Mouse (Mus musculus): ENCODE measurements around the gene Wbp1. TPM values are rescaled to one million over a fixed set of nuclear protein-coding genes. Genes with fewer than 3 reads are reported as not detected.

The Wbp1 gene
- total and polyA plus RNA-seq, 3 experiments = 42.4 to 72.8 TPM; not detected in 1

DNA sequence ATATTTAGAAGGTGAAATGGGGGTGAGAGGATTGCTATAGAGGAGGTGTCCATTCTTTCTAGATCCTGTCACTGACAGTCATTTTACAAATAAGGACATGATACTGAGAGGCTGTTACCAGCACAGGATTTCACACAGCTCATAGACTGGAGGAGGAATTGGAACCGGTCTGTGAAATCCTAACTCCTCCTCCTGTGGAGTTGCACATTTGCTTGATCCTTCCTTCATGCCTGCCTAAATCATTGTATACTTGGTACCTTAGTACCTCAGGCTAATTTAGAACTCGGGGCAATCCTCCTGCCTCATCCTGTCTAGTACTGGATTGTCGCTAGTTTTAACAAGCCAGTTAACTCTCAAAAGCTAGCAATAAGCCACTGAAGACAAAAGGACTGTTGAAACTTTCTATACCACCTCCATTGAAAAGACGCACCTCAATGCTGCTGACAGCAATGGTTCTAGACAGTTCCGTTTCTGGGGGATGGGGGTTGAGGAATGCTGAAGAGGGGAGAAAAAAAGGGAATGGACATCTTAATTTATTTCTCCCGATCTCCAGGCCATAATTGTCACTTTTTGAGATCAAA is 43.8 kb upstream of the Wbp1 start:
- Histone ChIP-seq H3K9me3 (replicated peaks; ENCODE audit: insufficient read depth, low read length) (no peaks in the 10 kb centered on the region), H3K79me2 (ENCODE audit: control insufficient read depth, insufficient read depth, low read length, poor library complexity) (peaks cover 8% of the 10 kb centered on the region), H3K27ac (ENCODE audit: control insufficient read depth, low read depth, low read length) (peak overlapping the region; percentile 36), H3K9ac (ENCODE audit: control insufficient read depth, low read depth, low read length, poor library complexity, severe bottlenecking) (peak overlapping the region; percentile 73), H3K27me3 (ENCODE audit: control insufficient read depth in 1 of 2, insufficient read depth in 2 of 2, low read length in 2 of 2) (no peaks in the 10 kb centered on the region), H3K4me1 (ENCODE audit: control insufficient read depth in 1 of 2, insufficient read depth in 2 of 2, low read length in 2 of 2) (peaks cover 4 to 8% of the 10 kb centered on the region in 2 experiments; a peak in 3 of 4 replicates), H3K36me3 (ENCODE audit: control insufficient read depth in 1 of 2, insufficient read depth in 2 of 2, low read length in 2 of 2) (peaks cover 0 to 9% of the 10 kb centered on the region in 2 experiments; a peak in 2 of 4 replicates), H3K4me3 (ENCODE audit: control insufficient read depth in 1 of 2, insufficient read depth in 1 of 2, low read depth in 2 of 2, low read length in 2 of 2) (peak overlapping the region; percentile 73 to 90)
- TF ChIP-seq HCFC1 (IDR thresholded peaks at IDR 0.05; ENCODE audit: low read depth, low read length) (no peak), SIN3A (IDR thresholded peaks at IDR 0.05; ENCODE audit: low read length) (no peak), SMC3 (IDR thresholded peaks at IDR 0.05; ENCODE audit: low read depth, low read length) (no peak), POLR2A (IDR thresholded peaks at IDR 0.05; ENCODE audit: control insufficient read depth in 1 of 2, insufficient read depth in 1 of 2, low read depth in 1 of 2, low read length in 2 of 2, poor library complexity in 1 of 2) (no peak; a peak in 1 of 4 replicates), E2F4 (IDR thresholded peaks at IDR 0.05; ENCODE audit: borderline replicate concordance, low read depth, low read length) (no peak), CTCF (IDR thresholded peaks at IDR 0.05 in 2 of 3, conservative IDR thresholded peaks at IDR 0.05 in 1 of 3; ENCODE audit: control insufficient read depth in 1 of 3, insufficient read depth in 1 of 3, low read depth in 2 of 3, low read length in 3 of 3, poor library complexity in 1 of 3, severe bottlenecking in 1 of 3) (no peak), TAL1 (IDR thresholded peaks at IDR 0.05; ENCODE audit: low read length) (no peak)
- DNase-seq (ENCODE audit: low read depth, low spot score) = no peak

GRCm38 (mm10) chr6:83162701-83163100 is 41.3 kb upstream of the Wbp1 start:
- DNase-seq (ENCODE audit: low read depth, low spot score) = peak; percentile 82
- Histone ChIP-seq H3K27ac (ENCODE audit: control insufficient read depth, low read depth, low read length) (no peak overlapping the region), H3K4me3 (ENCODE audit: control insufficient read depth in 1 of 2, insufficient read depth in 1 of 2, low read depth in 2 of 2, low read length in 2 of 2) (no peak overlapping the region), H3K9me3 (replicated peaks; ENCODE audit: insufficient read depth, low read length) (no peaks in the 10 kb centered on the region), H3K4me1 (ENCODE audit: control insufficient read depth in 1 of 2, insufficient read depth in 2 of 2, low read length in 2 of 2) (peaks cover 6 to 9% of the 10 kb centered on the region in 2 experiments), H3K9ac (ENCODE audit: control insufficient read depth, low read depth, low read length, poor library complexity, severe bottlenecking) (no peak overlapping the region), H3K79me2 (ENCODE audit: control insufficient read depth, insufficient read depth, low read length, poor library complexity) (peaks cover 8% of the 10 kb centered on the region), H3K36me3 (ENCODE audit: control insufficient read depth in 1 of 2, insufficient read depth in 2 of 2, low read length in 2 of 2) (peaks cover 0 to 11% of the 10 kb centered on the region in 2 experiments; a peak in 2 of 4 replicates), H3K27me3 (ENCODE audit: control insufficient read depth in 1 of 2, insufficient read depth in 2 of 2, low read length in 2 of 2) (no peaks in the 10 kb centered on the region)
- TF ChIP-seq MEF2A (IDR thresholded peaks at IDR 0.05; ENCODE audit: extremely low read depth, insufficient replicate concordance, low read depth, low read length, poor library complexity, severe bottlenecking) (no peak), USF2 (IDR thresholded peaks at IDR 0.05; ENCODE audit: borderline replicate concordance in 1 of 2, insufficient read depth in 1 of 2, low read depth in 1 of 2, low read length in 2 of 2) (no peak), SIN3A (IDR thresholded peaks at IDR 0.05; ENCODE audit: low read length) (0 out of 2 replicates have a peak, but pooled peaks have one; percentile 50), E2F4 (IDR thresholded peaks at IDR 0.05; ENCODE audit: borderline replicate concordance, low read depth, low read length) (no peak), MYB (IDR thresholded peaks at IDR 0.05; ENCODE audit: low read depth, low read length) (no peak), TCF12 (IDR thresholded peaks at IDR 0.05; ENCODE audit: low read depth, low read length) (no peak), RCOR1 (IDR thresholded peaks at IDR 0.05; ENCODE audit: low read depth, low read length) (no peak; the same call in 1 of the 2 replicates), MXI1 (IDR thresholded peaks at IDR 0.05; ENCODE audit: low read depth, low read length) (no peak), TBP (IDR thresholded peaks at IDR 0.05; ENCODE audit: low read depth, low read length) (no peak), ZKSCAN1 (IDR thresholded peaks at IDR 0.05; ENCODE audit: low read depth, low read length) (no peak), MAZ (IDR thresholded peaks at IDR 0.05; ENCODE audit: low read depth, low read length) (0 out of 2 replicates have a peak, but pooled peaks have one; percentile 45), ZNF384 (IDR thresholded peaks at IDR 0.05; ENCODE audit: low read depth, low read length) (no peak), RAD21 (IDR thresholded peaks at IDR 0.05; ENCODE audit: low read depth, low read length) (peak; percentile 69), MYC (IDR thresholded peaks at IDR 0.05; ENCODE audit: low read depth, low read length) (no peak), CHD2 (IDR thresholded peaks at IDR 0.05; ENCODE audit: low read length) (no peak), NRF1 (IDR thresholded peaks at IDR 0.05; ENCODE audit: insufficient read depth, low read depth, low read length, poor library complexity, severe bottlenecking) (no peak), ZMIZ1 (IDR thresholded peaks at IDR 0.05; ENCODE audit: low read depth, low read length) (no peak), HCFC1 (IDR thresholded peaks at IDR 0.05; ENCODE audit: low read depth, low read length) (0 out of 2 replicates have a peak, but pooled peaks have one; percentile 37), UBTF (IDR thresholded peaks at IDR 0.05; ENCODE audit: borderline replicate concordance, insufficient read depth, low read depth, low read length) (no peak), CTCF (IDR thresholded peaks at IDR 0.05 in 2 of 3, conservative IDR thresholded peaks at IDR 0.05 in 1 of 3; ENCODE audit: control insufficient read depth in 1 of 3, insufficient read depth in 1 of 3, low read depth in 2 of 3, low read length in 3 of 3, poor library complexity in 1 of 3, severe bottlenecking in 1 of 3) (peak; percentile 69 to 83 (median 81)), ZC3H11A (IDR thresholded peaks at IDR 0.05; ENCODE audit: low read depth, low read length) (peak; percentile 31; the same call in 1 of the 2 replicates), NELFE (IDR thresholded peaks at IDR 0.05; ENCODE audit: low read depth, low read length) (no peak), SMC3 (IDR thresholded peaks at IDR 0.05; ENCODE audit: low read depth, low read length) (peak; percentile 70), CHD1 (IDR thresholded peaks at IDR 0.05; ENCODE audit: low read depth, low read length) (no peak), ELF1 (IDR thresholded peaks at IDR 0.05; ENCODE audit: low read depth, low read length) (no peak)

Measured in MEL (cell line).